Mouse (Mus musculus) NIH3T3 (cell line): Measurements from ENCODE around the gene Llcfc1.

Experiments
- DNase-seq: peaks from one replicate; pipeline ENCODE4 v3.0.0-alpha.2; 2012; ENCODE audit warnings: low read depth

Gene Llcfc1

DNA sequence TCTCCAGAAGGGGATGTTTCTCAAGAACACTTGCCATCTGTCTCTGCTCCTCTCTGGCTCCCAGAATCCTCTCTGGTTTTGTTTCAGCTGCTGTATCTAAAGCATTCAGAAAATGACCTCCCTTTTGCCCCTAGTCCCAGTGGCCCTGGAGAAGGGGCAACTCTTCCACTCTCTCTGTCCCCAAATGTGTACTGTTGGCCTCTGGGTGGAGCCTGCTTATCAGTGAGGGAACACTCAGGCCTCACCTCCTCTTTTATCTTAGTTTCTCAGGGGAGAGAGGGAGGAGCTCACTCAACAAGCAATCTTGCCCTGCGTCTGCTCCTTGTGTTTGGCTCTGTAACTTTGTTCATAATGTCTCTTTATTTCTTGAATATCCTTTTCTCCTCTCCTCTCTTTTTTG, 19.9 kb downstream of the Llcfc1 start, which contains the start of gene Kel:
Gene Kel (minus strand): TSS at position 217 of the 400 bp plus-strand sequence.
- DNase-seq: no peak

DNA sequence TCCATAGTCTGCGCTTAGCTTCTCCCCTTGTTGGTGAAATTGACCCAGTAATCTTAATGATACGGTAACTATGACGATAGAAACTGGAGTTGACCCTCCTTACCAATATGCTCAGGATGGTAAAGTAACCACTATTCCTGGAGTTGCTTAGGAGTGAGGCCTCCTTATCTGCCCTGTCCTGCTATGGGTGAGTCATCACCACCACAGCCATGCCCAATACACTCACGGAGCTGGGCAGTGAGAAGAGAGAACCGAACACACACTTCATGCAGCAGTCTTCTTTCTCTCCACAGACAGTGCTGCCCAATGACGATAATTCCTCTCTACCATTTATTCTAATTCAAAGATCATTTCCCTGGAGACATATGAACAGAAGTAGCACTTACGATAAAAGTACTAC, 22.0 kb downstream of the Llcfc1 start:
- DNase-seq: no peak

DNA sequence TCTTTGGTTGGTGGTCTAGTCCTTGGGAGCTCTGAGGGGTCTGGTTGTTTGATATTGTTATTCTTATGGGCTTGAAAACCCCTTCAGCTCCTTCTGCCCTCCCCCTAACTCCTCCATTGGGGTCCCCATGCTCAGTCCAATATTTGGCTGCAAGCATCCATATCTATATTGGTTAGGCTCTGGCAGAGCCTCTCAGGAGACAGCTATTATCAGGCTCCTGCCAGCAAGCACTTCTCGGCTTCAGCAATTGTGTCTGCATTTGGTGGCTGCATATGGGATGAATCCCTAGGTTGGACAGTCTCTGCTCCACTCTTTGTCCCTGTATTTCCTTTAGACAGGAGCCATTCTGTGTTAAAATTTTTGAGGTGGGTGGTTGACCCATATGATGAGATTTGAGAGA, 26.1 kb downstream of the Llcfc1 start:
- DNase-seq: no peak

DNA sequence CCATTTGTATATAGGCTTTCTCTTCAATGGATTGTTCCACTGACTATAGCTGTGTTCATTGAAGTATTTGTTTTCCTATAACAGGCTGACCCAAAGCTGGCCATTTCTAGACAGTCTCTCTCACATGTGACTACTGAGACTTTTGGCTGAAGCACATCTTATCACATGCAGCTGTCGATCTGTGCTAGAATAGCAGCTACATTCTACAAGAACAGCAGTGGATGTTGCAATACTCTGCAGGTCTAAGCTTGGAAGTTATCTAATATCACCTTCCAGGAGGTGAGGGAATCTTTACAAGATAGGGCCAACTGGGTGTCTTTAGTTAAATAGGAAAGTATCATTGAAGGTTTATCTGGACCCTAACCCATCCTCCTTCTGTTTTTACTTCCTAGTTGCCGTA, 37.2 kb downstream of the Llcfc1 start:
- DNase-seq: no peak

DNA sequence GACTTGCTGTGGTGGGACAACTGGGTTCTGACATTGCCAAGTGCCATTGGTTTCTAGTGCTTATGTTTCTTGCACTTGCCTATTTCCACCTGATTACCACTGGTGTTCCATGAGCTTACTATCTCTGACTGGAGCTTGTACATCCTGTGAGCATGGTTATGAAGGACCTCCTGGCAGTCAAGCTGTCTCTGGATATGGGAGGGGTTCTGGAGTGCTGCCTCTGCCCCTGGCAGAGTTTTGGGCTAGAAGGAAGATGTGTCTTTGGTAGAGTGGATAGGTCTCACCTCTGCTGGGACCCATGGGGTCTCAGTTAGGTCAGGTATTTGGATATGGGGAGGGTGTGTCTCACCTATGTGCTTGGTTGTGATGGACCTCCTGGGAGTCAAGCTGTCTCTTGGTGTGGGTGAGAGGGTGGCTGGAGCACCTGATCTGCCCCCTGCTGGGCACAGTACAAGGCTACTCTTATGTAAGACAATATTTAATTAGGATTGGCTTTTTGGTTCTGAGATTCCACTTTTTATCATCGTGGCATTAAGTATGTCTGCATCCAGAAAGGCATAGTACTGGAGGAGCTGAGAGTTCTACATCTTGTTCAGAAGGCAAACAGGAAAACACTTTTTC, 43.9 kb downstream of the Llcfc1 start:
- DNase-seq: no peak

DNA sequence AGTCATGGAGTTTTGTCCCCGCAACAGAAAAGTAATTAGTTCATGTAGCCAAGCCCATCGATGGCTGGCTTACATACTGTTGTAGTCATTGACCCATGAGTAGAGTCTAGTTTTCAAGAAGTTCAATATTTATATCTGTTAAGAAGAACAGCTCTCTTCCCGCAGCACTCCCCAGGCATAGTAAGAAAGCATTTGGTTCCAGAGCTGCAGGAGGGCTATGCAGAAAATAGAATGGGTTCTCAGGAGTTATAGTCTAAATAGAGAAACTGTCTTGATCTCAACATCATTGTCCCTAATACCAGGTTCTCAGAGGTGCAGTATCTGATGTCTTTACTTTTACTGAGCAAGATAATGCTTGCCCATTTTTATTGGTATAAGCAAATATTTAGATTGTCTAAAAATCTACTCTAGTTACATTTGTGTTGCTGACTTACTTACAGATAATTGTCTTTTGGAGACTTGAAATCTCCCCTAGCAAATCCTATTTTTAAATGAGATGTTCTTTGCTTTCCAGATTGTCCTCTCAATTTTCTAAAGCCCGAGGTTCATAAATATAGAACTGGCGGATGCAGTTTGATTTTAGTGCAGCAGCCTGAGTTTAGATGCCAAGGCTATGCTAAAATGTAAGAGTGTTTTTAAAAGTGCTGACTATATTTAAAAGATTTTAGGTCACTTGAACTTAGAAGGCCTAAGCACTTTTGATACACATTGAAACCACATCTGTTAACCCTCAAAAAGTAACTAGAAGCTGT, 50.7 kb downstream of the Llcfc1 start:
- DNase-seq: no peak
